Mouse (Mus musculus): ENCODE measurements around the gene Mctp1.
A peak's percentile ranks its signal among the peaks of the same experiment; 100 is the strongest.

Gene Mctp1

GRCm38 (mm10) chr13:77002628-77003027 is 618.3 kb downstream of the Mctp1 start:
- DNase-seq: no peak

- DNase-seq: no peak
Measured at GRCm38 (mm10) chr13:77003684-77004083, 619.3 kb downstream of the Mctp1 start.

- no peak for DNase-seq
Measured at GRCm38 (mm10) chr13:77018851-77019250, 634.5 kb downstream of the Mctp1 start.

- DNase-seq: no peak
Measured at GRCm38 (mm10) chr13:77029594-77029993, 645.3 kb downstream of the Mctp1 start.

GRCm38 (mm10) chr13:77043375-77043774 is 659.0 kb downstream of the Mctp1 start:
- DNase-seq: no peak

- peak; percentile 22 to 61 for DNase-seq
Measured at GRCm38 (mm10) chr13:77045375-77045774, 661.0 kb downstream of the Mctp1 start.

GRCm38 (mm10) chr13:77046416-77046815 is 662.1 kb downstream of the Mctp1 start:
- peak; percentile 72 to 81 for DNase-seq

GRCm38 (mm10) chr13:77047179-77047931 is 663.0 kb downstream of the Mctp1 start:
- DNase-seq: peak; percentile 59 to 70

GRCm38 (mm10) chr13:77048461-77048860 is 664.1 kb downstream of the Mctp1 start:
- peak; percentile 51 to 66 for DNase-seq

- DNase-seq: no peak
Measured at GRCm38 (mm10) chr13:77049736-77050135, 665.4 kb downstream of the Mctp1 start.

- DNase-seq: no peak
Measured at GRCm38 (mm10) chr13:77063221-77063620, 678.9 kb downstream of the Mctp1 start.

- DNase-seq: no peak
Measured at GRCm38 (mm10) chr13:77068847-77069246, 684.5 kb downstream of the Mctp1 start.

GRCm38 (mm10) chr13:77072030-77072429 is 687.7 kb downstream of the Mctp1 start:
- no peak for DNase-seq

Measured in cerebellum, postnatal 10 days (tissue).